Mouse (Mus musculus) midbrain, embryonic 16.5 days (tissue): ENCODE data around the gene Actb. TPM values are rescaled to one million over a fixed set of nuclear protein-coding genes. Genes with fewer than 3 reads are reported as not detected.

Source experiments
- ATAC-seq: fragments of 200-750 bp; cut with Nextera tagmentation; 2 replicates; pipeline ENCODE4 v1.8.0; 2017; ENCODE audit warnings: moderate TSS enrichment
- H3K27ac ChIP-seq: fragments of 300-500 bp; sonication (generic); 2 replicates; pipeline ENCODE4 v1.5.1; 2014; ENCODE audit warnings: mild to moderate bottlenecking, low read length, mixed read lengths
- H3K27me3 ChIP-seq: fragments of 300-500 bp; sonication (generic); 2 replicates; pipeline ENCODE4 v1.6.1; 2014; ENCODE audit warnings: low read depth, low read length, mixed read lengths; ENCODE audit not compliant: control insufficient read depth, insufficient read depth
- H3K36me3 ChIP-seq: fragments of 300-500 bp; sonication (generic); 2 replicates; pipeline ENCODE4 v1.6.1; 2014; ENCODE audit warnings: mild to moderate bottlenecking, low read length, moderate library complexity, mixed read lengths; ENCODE audit not compliant: control insufficient read depth, insufficient read depth
- H3K4me1 ChIP-seq: fragments of 300-500 bp; sonication (generic); 2 replicates; pipeline ENCODE4 v1.6.1; 2014; ENCODE audit warnings: mild to moderate bottlenecking, low read length, mixed read lengths; ENCODE audit not compliant: control insufficient read depth, insufficient read depth
- H3K4me2 ChIP-seq: fragments of 300-500 bp; sonication (generic); 2 replicates; pipeline ENCODE4 v1.6.1; 2014; ENCODE audit warnings: mild to moderate bottlenecking, low read length, mixed read lengths
- H3K4me3 ChIP-seq: fragments of 300-500 bp; sonication (generic); 2 replicates; pipeline ENCODE4 v1.5.1; 2014; ENCODE audit warnings: low read depth, mild to moderate bottlenecking, low read length, moderate library complexity, mixed read lengths
- H3K9ac ChIP-seq: fragments of 300-500 bp; sonication (generic); 2 replicates; pipeline ENCODE4 v1.6.1; 2014; ENCODE audit warnings: low read depth, low read length, mixed read lengths
- H3K9me3 ChIP-seq: fragments of 300-500 bp; sonication (generic); replicated peaks from 2 replicates; pipeline ENCODE4 v1.6.1; 2014; ENCODE audit warnings: mild to moderate bottlenecking, low read length, mixed read lengths; ENCODE audit not compliant: control insufficient read depth, poor library complexity, severe bottlenecking
- WGBS: fragments of 180-500 bp; shearing (Covaris S2); extraction: QIAGEN DNeasy Blood & Tissue Kit; methylation state at CpG from one replicate; pipeline ENCODE4 v1.1.7; 2014; 5-methylcytosine and 5-hydroxymethylcytosine counted together
- polyA plus RNA-seq: library from polyadenylated mRNA; unstranded; fragments of >200 nt; fragmentation: Nextera tagmentation; extraction: Ambion mirVana; gene quantifications from 2 replicates; pipeline ENCODE4 v1.2.1, GENCODE M21; 2015

Gene Actb
- polyA plus RNA-seq, 1 experiment from 2014 or later: 13,967 TPM

GRCm38 (mm10) chr5:142856408-142856807 lies 50.1 kb downstream of the Actb start:
- H3K4me1 ChIP-seq: no peaks in the 10 kb centered on the region
- H3K4me3 ChIP-seq: no peak overlapping the region
- no peak overlapping the region for H3K4me2 ChIP-seq
- no peak overlapping the region for H3K9ac ChIP-seq
- peaks cover 6% of the 10 kb centered on the region; the same call in 1 of the 2 replicates for H3K9me3 ChIP-seq
- H3K27ac ChIP-seq: no peak overlapping the region
- H3K36me3 ChIP-seq: no peaks in the 10 kb centered on the region
- no peaks in the 10 kb centered on the region for H3K27me3 ChIP-seq
- 81% methylated on average over 4 of the region's 4 CpGs for WGBS
- no peak for ATAC-seq

GRCm38 (mm10) chr5:142854877-142855276 lies 51.7 kb downstream of the Actb start:
- no peak overlapping the region for H3K4me2 ChIP-seq
- H3K9ac ChIP-seq: no peak overlapping the region
- no peak overlapping the region for H3K4me3 ChIP-seq
- ATAC-seq: no peak
- H3K36me3 ChIP-seq: no peaks in the 10 kb centered on the region
- 80% methylated on average over 10 of the region's 10 CpGs for WGBS
- H3K9me3 ChIP-seq: peaks cover 6% of the 10 kb centered on the region; the same call in 1 of the 2 replicates
- no peaks in the 10 kb centered on the region for H3K4me1 ChIP-seq
- no peak overlapping the region for H3K27ac ChIP-seq
- H3K27me3 ChIP-seq: no peaks in the 10 kb centered on the region

GRCm38 (mm10) chr5:142853585-142853984 lies 53.0 kb downstream of the Actb start:
- no peak overlapping the region for H3K4me3 ChIP-seq
- no peak for ATAC-seq
- peaks cover 6% of the 10 kb centered on the region; the same call in 1 of the 2 replicates for H3K9me3 ChIP-seq
- no peaks in the 10 kb centered on the region for H3K27me3 ChIP-seq
- WGBS: 81% methylated on average over 6 of the region's 6 CpGs
- H3K36me3 ChIP-seq: no peaks in the 10 kb centered on the region
- no peak overlapping the region for H3K9ac ChIP-seq
- H3K27ac ChIP-seq: no peak overlapping the region
- H3K4me2 ChIP-seq: no peak overlapping the region
- no peaks in the 10 kb centered on the region for H3K4me1 ChIP-seq

Other genes starting within 250 kb of the Actb start
- 83.1 and 84.7 TPM in 2 replicates for gene Slc29a4, start 214.2 kb downstream of the Actb start, polyA plus RNA-seq
- 23.3 and 27.7 TPM in 2 replicates for gene Tnrc18, start 89.1 kb downstream of the Actb start, polyA plus RNA-seq
- 29.9 and 35.1 TPM in 2 replicates for gene Fbxl18, start 11.3 kb downstream of the Actb start, polyA plus RNA-seq
- 493 and 557 TPM in 2 replicates for gene Fscn1, start 53.6 kb upstream of the Actb start, polyA plus RNA-seq
- 28.9 and 34.4 TPM in 2 replicates for gene Rnf216, start 206.2 kb upstream of the Actb start, polyA plus RNA-seq
- gene Olfr718-ps1, start 240.8 kb upstream of the Actb start, polyA plus RNA-seq: not detected in 2 replicates